Mouse (Mus musculus) erythroblast, embryonic 14.5 days (primary cell): Measurements from ENCODE around the gene Hoxc13.

Experiments used
- GATA1 ChIP-seq: IDR thresholded peaks from 2 replicates; pipeline ENCODE4 v1.6.1; 2012; ENCODE audit warnings: low read length, inconsistent platforms, mixed read lengths
- TAL1 ChIP-seq: IDR thresholded peaks from 3 replicates; pipeline ENCODE4 v1.6.1; 2012; ENCODE audit warnings: low read length, inconsistent platforms, mixed read lengths

GRCm38 (mm10) chr15:102913038-102913585 lies 7.8 kb upstream of the Hoxc13 start:
- TF ChIP-seq TAL1 = no peak
- TF ChIP-seq GATA1 = no peak
